Mouse (Mus musculus) C2C12 (cell line): Measurements from ENCODE around the gene Rarb. TPM values are rescaled to one million over a fixed set of nuclear protein-coding genes. Genes with fewer than 3 reads are reported as not detected.

Experiments used
- H3K27me3 ChIP-seq: one replicate; pipeline ENCODE4 v1.6.1; 2011; ENCODE audit not compliant: control insufficient read depth, insufficient read depth, insufficient read length
- H3K36me3 ChIP-seq: one replicate; pipeline ENCODE4 v1.6.1; 2011; ENCODE audit not compliant: control insufficient read depth, insufficient read depth
- H3K4me3 ChIP-seq: one replicate; pipeline ENCODE4 v1.5.1; 2011; ENCODE audit warnings: mild to moderate bottlenecking, control low read depth; ENCODE audit not compliant: poor library complexity, insufficient read depth, severe bottlenecking
- H3K79me2 ChIP-seq: one replicate; pipeline ENCODE4 v1.6.1; 2011; ENCODE audit not compliant: control insufficient read depth, insufficient read depth
- H3K79me3 ChIP-seq: one replicate; pipeline ENCODE4 v1.6.1; 2011; ENCODE audit warnings: low read depth, control low read depth
- H3ac ChIP-seq: one replicate; pipeline ENCODE3; 2011; ENCODE audit warnings: low read depth; ENCODE audit not compliant: control insufficient read depth, insufficient read length
- CEBPB ChIP-seq: IDR thresholded peaks from one replicate; pipeline ENCODE4 v1.6.1; 2011; ENCODE audit warnings: low read depth, mild to moderate bottlenecking, control low read depth, moderate library complexity
- CTCF ChIP-seq: IDR thresholded peaks from one replicate; pipeline ENCODE4 v1.5.1; 2011; ENCODE audit not compliant: control insufficient read depth, insufficient read depth, insufficient read length
- FOSL1 ChIP-seq: IDR thresholded peaks from one replicate; pipeline ENCODE4 v1.8.0; 2011; ENCODE audit warnings: mild to moderate bottlenecking, low read length; ENCODE audit not compliant: poor library complexity, insufficient read depth, severe bottlenecking
- MAX ChIP-seq: IDR thresholded peaks from one replicate; pipeline ENCODE4 v1.6.1; 2011; ENCODE audit warnings: mild to moderate bottlenecking, control low read depth
- MYOD1 ChIP-seq: IDR thresholded peaks from one replicate; pipeline ENCODE4 v1.6.1; 2011; ENCODE audit warnings: low read depth; ENCODE audit not compliant: control insufficient read depth, insufficient read length
- MYOG ChIP-seq: IDR thresholded peaks from one replicate; pipeline ENCODE4 v1.6.1; 2011; ENCODE audit not compliant: control insufficient read depth, insufficient read length; ENCODE audit errors: extremely low read depth
- USF1 ChIP-seq: IDR thresholded peaks from one replicate; pipeline ENCODE4 v1.6.1; 2011; ENCODE audit warnings: low read depth, mild to moderate bottlenecking, control low read depth, moderate library complexity
- polyA plus RNA-seq: library from polyadenylated mRNA; unstranded; fragments of >200 nt; fragmentation: generic; extraction: Trizol; gene quantifications from one replicate; pipeline ENCODE4 v1.2.1, GENCODE M21; 2012; ENCODE audit warnings: missing spikeins

Gene Rarb
- polyA plus RNA-seq, 1 experiment: 0.06 TPM

- Histone ChIP-seq H3K79me3 (no peaks in the 10 kb centered on the region), H3K36me3 (no peaks in the 10 kb centered on the region), H3K4me3 (no peak overlapping the region), H3K79me2 (no peaks in the 10 kb centered on the region), H3K27me3 (no peaks in the 10 kb centered on the region), H3ac (no peak overlapping the region)
- TF ChIP-seq MAX: no peak
- no peak for TF ChIP-seq MYOD1
- TF ChIP-seq CEBPB: no peak
- TF ChIP-seq CTCF: no peak
- TF ChIP-seq FOSL1: no peak
- no peak for TF ChIP-seq MYOG
- no peak for TF ChIP-seq USF1
These were observed 148.4 kb downstream of the Rarb start for GRCm38 (mm10) chr14:16670571-16670970.

GRCm38 (mm10) chr14:16639153-16639943 is 179.6 kb downstream of the Rarb start:
- no peaks in the 10 kb centered on the region for H3K27me3 ChIP-seq
- H3K4me3 ChIP-seq: no peak overlapping the region
- no peaks in the 10 kb centered on the region for H3K79me3 ChIP-seq
- no peak for TF ChIP-seq CTCF
- TF ChIP-seq USF1: no peak
- TF ChIP-seq MYOG: no peak
- TF ChIP-seq CEBPB: no peak
- no peak for TF ChIP-seq MYOD1
- TF ChIP-seq FOSL1: no peak
- TF ChIP-seq MAX: no peak
- H3K36me3 ChIP-seq: no peaks in the 10 kb centered on the region
- no peaks in the 10 kb centered on the region for H3K79me2 ChIP-seq
- H3ac ChIP-seq: no peak overlapping the region

GRCm38 (mm10) chr14:16613975-16614374 is 205.0 kb downstream of the Rarb start:
- H3K4me3 ChIP-seq: no peak overlapping the region
- H3ac ChIP-seq: no peak overlapping the region
- no peaks in the 10 kb centered on the region for H3K36me3 ChIP-seq
- TF ChIP-seq USF1 (no peak), MYOG (no peak), CEBPB (no peak), CTCF (no peak)
- H3K79me2 ChIP-seq: no peaks in the 10 kb centered on the region
- H3K27me3 ChIP-seq: no peaks in the 10 kb centered on the region
- no peaks in the 10 kb centered on the region for H3K79me3 ChIP-seq

- no peak overlapping the region for H3K4me3 ChIP-seq
- H3ac ChIP-seq: no peak overlapping the region
- H3K79me2 ChIP-seq: no peaks in the 10 kb centered on the region
- no peak for TF ChIP-seq FOSL1
- no peak for TF ChIP-seq MYOD1
- no peak for TF ChIP-seq CEBPB
- TF ChIP-seq CTCF: no peak
- no peak for TF ChIP-seq MYOG
- no peak for TF ChIP-seq MAX
- TF ChIP-seq USF1: no peak
- no peaks in the 10 kb centered on the region for H3K27me3 ChIP-seq
- H3K79me3 ChIP-seq: no peaks in the 10 kb centered on the region
- no peaks in the 10 kb centered on the region for H3K36me3 ChIP-seq
These were observed 213.5 kb downstream of the Rarb start for GRCm38 (mm10) chr14:16605480-16605879.

GRCm38 (mm10) chr14:16604469-16605064 is 214.4 kb downstream of the Rarb start:
- H3ac ChIP-seq: no peak overlapping the region
- TF ChIP-seq FOSL1 (no peak), CEBPB (no peak), CTCF (no peak), MAX (no peak), MYOD1 (no peak)
- no peaks in the 10 kb centered on the region for H3K27me3 ChIP-seq
- H3K79me2 ChIP-seq: no peaks in the 10 kb centered on the region
- no peaks in the 10 kb centered on the region for H3K79me3 ChIP-seq
- H3K4me3 ChIP-seq: no peak overlapping the region
- H3K36me3 ChIP-seq: no peaks in the 10 kb centered on the region
